Mouse (Mus musculus): ENCODE measurements around the gene Id2.

- no peak for TF ChIP-seq POLR2A (IDR thresholded peaks at IDR 0.05; ENCODE audit: control insufficient read depth, extremely low read depth, insufficient read depth, low read length, poor library complexity)
- TF ChIP-seq CTCF (IDR thresholded peaks at IDR 0.05; ENCODE audit: borderline replicate concordance, control insufficient read depth, extremely low read depth, insufficient read depth, low read length, poor library complexity) = no peak
Measured at GRCm38 (mm10) chr12:25098161-25098550, 1.2 kb upstream of the Id2 start.

Measured in thymus, adult 2 months (tissue).